Mouse (Mus musculus): ENCODE measurements around the gene Prune2.

Prune2 gene

GRCm38 (mm10) chr19:16997915-16998314, 42.0 kb downstream of the Prune2 start:
- no peak for DNase-seq (ENCODE audit: low spot score in 2 of 2)

GRCm38 (mm10) chr19:17006220-17006907, 50.4 kb downstream of the Prune2 start:
- no peak for DNase-seq (ENCODE audit: low spot score in 2 of 2)

- DNase-seq (ENCODE audit: low spot score in 2 of 2), result peak in 1 of 2 experiments; percentile 26
Measured at GRCm38 (mm10) chr19:17011261-17011995, 55.5 kb downstream of the Prune2 start.

GRCm38 (mm10) chr19:17013085-17013484, 57.2 kb downstream of the Prune2 start:
- no peak for DNase-seq (ENCODE audit: low spot score in 2 of 2)

- DNase-seq (ENCODE audit: low spot score in 2 of 2), result no peak
Measured at GRCm38 (mm10) chr19:17014337-17015124, 58.6 kb downstream of the Prune2 start.

GRCm38 (mm10) chr19:17024748-17025147, 68.8 kb downstream of the Prune2 start:
- DNase-seq (ENCODE audit: low spot score in 2 of 2), result no peak

- DNase-seq (ENCODE audit: low spot score in 2 of 2), result peak; percentile 64 to 65
Measured at GRCm38 (mm10) chr19:17030276-17030675, 74.4 kb downstream of the Prune2 start.

GRCm38 (mm10) chr19:17032314-17032713, 76.4 kb downstream of the Prune2 start:
- no peak for DNase-seq (ENCODE audit: low spot score in 2 of 2)

- no peak for DNase-seq (ENCODE audit: low spot score in 2 of 2)
Measured at GRCm38 (mm10) chr19:17046961-17047360, 91.0 kb downstream of the Prune2 start.

GRCm38 (mm10) chr19:17055892-17056291, 100.0 kb downstream of the Prune2 start:
- DNase-seq (ENCODE audit: low spot score in 2 of 2), result no peak

GRCm38 (mm10) chr19:17060106-17060505, 104.2 kb downstream of the Prune2 start:
- no peak for DNase-seq (ENCODE audit: low spot score in 2 of 2)

GRCm38 (mm10) chr19:17064421-17064820, 108.5 kb downstream of the Prune2 start:
- no peak for DNase-seq (ENCODE audit: low spot score in 2 of 2)

- DNase-seq (ENCODE audit: low spot score in 2 of 2), result no peak
Measured at GRCm38 (mm10) chr19:17069067-17069466, 113.1 kb downstream of the Prune2 start.

GRCm38 (mm10) chr19:17071205-17071604, 115.3 kb downstream of the Prune2 start:
- DNase-seq (ENCODE audit: low spot score in 2 of 2), result no peak

GRCm38 (mm10) chr19:17072245-17072644, 116.3 kb downstream of the Prune2 start:
- DNase-seq (ENCODE audit: low spot score in 2 of 2), result no peak

GRCm38 (mm10) chr19:17078643-17079316, 122.9 kb downstream of the Prune2 start:
- no peak for DNase-seq (ENCODE audit: low spot score in 2 of 2)

GRCm38 (mm10) chr19:17081382-17081781, 125.5 kb downstream of the Prune2 start:
- no peak for DNase-seq (ENCODE audit: low spot score in 2 of 2)

- DNase-seq (ENCODE audit: low spot score in 2 of 2), result no peak
Measured at GRCm38 (mm10) chr19:17094067-17094466, 138.1 kb downstream of the Prune2 start.

GRCm38 (mm10) chr19:17096338-17096737, 140.4 kb downstream of the Prune2 start:
- no peak for DNase-seq (ENCODE audit: low spot score in 2 of 2)

- DNase-seq (ENCODE audit: low spot score in 2 of 2), result no peak
Measured at GRCm38 (mm10) chr19:17097210-17097609, 141.3 kb downstream of the Prune2 start.

GRCm38 (mm10) chr19:17108782-17109181, 152.9 kb downstream of the Prune2 start:
- no peak for DNase-seq (ENCODE audit: low spot score in 2 of 2)

Data from cerebellum, postnatal 4 days (tissue).